Mouse (Mus musculus) MEL (cell line): ENCODE measurements around the gene Fto.

Source experiments
- CTCF ChIP-seq, 3 experiments: IDR thresholded peaks in 2 of 3; conservative IDR thresholded peaks in 1 of 3; 2 replicates each; pipeline ENCODE4 v1.5.1; 2011 to 2012; ENCODE audit warnings: low read length in 3 of 3, low read depth in 2 of 3, mild to moderate bottlenecking in 2 of 3, improper control_type of control experiment in 1 of 3, inconsistent platforms in 1 of 3, mixed read lengths in 1 of 3, moderate library complexity in 1 of 3; ENCODE audit not compliant: control insufficient read depth in 1 of 3, insufficient read depth in 1 of 3, poor library complexity in 1 of 3, severe bottlenecking in 1 of 3
- E2F4 ChIP-seq: IDR thresholded peaks from 2 replicates; pipeline ENCODE4 v1.6.1; 2011; ENCODE audit warnings: low read depth, low read length, improper control_type of control experiment, borderline replicate concordance
- POLR2A ChIP-seq, 2 experiments: IDR thresholded peaks; 2 replicates each; pipeline ENCODE4 v1.6.1; 2011 to 2012; ENCODE audit warnings: low read length in 2 of 2, mild to moderate bottlenecking in 2 of 2, control low read depth in 1 of 2, improper control_type of control experiment in 1 of 2, low read depth in 1 of 2, moderate library complexity in 1 of 2; ENCODE audit not compliant: control insufficient read depth in 1 of 2, insufficient read depth in 1 of 2, poor library complexity in 1 of 2
- POLR2AphosphoS2 ChIP-seq: IDR thresholded peaks from 2 replicates; pipeline ENCODE4 v1.6.1; 2011; ENCODE audit warnings: low read length, improper control_type of control experiment

DNA sequence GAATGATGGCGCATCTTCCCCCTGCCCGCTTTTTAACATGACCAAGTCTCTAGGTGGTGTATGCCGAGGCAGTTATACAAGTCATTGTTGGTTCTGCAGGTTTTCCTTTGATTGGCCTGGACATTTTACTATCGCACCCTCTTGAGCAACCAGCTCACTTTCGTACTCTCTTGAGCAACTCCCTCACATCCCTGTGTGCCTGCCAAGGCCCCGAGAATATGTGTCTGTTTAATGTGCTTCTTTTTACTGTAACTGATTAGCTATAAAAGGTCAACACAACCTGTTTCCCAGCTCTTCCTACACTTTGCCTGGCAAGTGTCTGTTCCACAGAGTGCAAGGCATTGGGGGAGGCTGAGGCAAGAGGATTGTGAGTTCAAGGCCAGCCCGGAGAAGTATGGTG, 401.4 kb downstream of the Fto start:
- no peak for TF ChIP-seq POLR2A (IDR thresholded peaks at IDR 0.05; ENCODE audit: control insufficient read depth in 1 of 2, insufficient read depth in 1 of 2, low read depth in 1 of 2, low read length in 2 of 2, poor library complexity in 1 of 2)
- TF ChIP-seq CTCF (IDR thresholded peaks at IDR 0.05 in 2 of 3, conservative IDR thresholded peaks at IDR 0.05 in 1 of 3; ENCODE audit: control insufficient read depth in 1 of 3, insufficient read depth in 1 of 3, low read depth in 2 of 3, low read length in 3 of 3, poor library complexity in 1 of 3, severe bottlenecking in 1 of 3): no peak
- TF ChIP-seq POLR2AphosphoS2: no peak
- no peak for TF ChIP-seq E2F4
